Mouse (Mus musculus): ENCODE measurements around the gene Wdr27.
"Not testable (repeated sequence)": the region's sequence is repeated elsewhere in the genome, so short reads cannot be mapped to it uniquely, and the experiment has no call there.

The Wdr27 gene

DNA sequence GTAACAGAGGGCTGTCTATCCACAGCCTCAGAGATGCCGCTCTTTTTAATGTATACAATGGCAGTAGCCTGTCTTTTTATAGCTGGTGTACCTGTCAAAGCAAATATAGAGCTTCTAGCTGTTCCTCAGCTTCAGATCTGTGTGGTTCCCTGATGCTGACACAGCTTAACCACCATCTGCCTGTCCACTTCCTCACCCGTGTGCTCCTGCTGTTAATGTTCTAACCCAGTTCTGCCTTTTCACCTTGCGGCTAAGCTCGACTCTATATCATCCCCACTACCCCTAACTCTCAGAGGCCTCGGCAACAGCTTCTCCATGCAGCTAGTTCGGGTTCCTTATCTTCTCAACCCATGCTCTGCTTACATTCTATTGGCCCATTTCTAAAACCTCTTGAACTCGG, 12.3 kb downstream of the Wdr27 start:
- no peak for DNase-seq (ENCODE audit: low spot score)

DNA sequence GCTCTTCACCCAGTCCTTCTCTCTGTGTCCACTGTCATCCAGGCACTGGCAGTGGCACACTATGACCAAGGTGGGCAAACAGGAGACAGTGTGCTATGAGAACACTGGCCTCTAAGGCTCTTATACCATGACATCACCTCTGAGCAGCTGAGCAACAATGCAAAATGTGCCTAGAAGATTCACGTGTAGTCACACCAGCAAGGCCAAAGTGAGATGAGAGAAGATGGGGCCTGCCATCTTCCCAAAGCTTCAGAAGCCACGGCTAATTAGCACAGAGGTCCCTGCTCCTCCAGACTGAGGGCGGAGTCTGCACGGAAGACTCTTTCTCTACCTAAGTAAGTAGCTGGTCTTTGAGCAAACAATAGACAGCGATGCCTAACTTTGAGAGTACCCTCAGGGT, 14.3 kb downstream of the Wdr27 start:
- no peak for DNase-seq (ENCODE audit: low spot score)

DNA sequence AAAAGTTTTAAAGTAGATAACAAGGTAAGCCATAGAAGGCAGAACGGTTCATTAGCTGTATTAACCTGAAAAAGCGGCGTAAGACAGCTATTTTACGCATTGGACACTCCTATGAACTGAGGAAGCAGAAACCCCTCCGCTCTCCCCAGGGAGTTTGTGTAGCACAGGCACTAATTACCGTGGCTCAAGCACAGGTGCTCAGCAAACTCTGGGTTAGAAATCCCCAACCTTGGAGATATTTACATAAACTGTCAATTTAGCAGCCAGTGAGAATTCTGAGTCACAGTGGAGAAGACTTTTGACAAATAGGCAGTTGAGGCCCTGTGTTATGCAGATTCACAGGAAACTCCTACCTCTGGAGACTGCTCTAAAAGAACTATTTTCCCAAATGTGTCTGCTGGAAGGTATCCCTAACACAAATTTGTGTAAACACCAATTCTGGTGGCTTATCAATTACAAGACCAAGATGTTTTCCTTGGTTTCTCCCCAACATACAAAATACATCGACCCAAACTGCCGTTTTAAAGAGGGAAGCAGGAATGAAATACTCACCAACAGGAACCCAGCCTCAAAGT, 15.2 kb downstream of the Wdr27 start:
- DNase-seq (ENCODE audit: low spot score), result no peak

DNA sequence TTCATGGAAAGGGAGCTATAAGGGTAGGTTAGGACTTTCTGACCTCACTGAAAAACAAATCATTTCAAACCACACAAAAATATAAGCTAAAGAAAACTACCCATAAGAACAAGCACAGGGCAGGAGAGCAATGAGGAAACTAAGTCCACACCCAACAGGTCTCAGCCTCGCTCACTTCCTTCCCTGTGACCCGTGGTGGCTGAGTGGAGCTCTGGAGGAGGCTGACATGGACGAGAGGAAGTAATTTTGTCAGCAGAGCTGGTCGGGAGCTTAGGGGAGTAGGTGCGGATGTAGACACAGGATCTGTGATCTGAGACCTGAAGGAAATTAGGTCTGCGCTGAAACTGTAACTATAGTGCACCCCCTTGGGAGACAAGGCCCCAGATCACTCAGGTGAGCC, 21.4 kb downstream of the Wdr27 start:
- DNase-seq (ENCODE audit: low spot score), result no peak

DNA sequence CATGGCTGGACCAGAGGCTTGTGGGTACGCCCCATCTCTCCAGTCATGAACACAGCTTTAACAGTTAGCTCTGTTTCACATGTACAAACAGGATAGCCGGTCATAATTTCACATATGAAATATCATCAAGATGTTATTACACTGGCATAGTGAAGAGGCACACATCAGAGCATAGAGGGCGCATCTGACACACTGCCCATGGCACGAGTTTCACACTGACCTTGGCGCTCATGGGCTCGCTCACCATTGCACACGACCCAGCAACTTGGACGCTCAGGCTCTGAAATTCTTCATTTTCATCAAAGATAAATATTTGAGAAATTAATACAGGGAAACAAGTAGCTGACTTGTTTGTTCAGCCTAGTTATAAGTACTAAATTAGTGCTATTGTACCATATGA, 25.1 kb downstream of the Wdr27 start:
- no peak for DNase-seq (ENCODE audit: low spot score)

DNA sequence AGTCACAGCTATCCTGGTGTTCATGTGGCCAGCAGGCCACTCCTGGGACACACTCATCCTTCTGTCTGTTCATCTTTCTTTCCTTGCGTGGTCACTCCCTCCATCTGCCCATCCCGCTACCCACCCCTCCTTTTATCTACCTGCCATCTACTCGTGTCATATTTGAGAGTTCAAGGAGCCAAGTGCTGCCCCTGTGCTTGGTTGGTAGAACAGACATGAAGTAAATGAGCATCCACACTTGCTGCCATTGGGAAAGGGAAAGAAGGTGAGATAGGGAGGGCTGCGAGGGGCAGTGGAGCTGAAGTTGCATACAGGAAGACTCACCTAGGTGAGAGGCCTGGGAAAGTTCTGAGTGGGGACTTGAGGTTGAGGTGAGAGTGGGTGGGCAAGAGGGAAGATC, 28.6 kb downstream of the Wdr27 start:
- DNase-seq (ENCODE audit: low spot score), result no peak

DNA sequence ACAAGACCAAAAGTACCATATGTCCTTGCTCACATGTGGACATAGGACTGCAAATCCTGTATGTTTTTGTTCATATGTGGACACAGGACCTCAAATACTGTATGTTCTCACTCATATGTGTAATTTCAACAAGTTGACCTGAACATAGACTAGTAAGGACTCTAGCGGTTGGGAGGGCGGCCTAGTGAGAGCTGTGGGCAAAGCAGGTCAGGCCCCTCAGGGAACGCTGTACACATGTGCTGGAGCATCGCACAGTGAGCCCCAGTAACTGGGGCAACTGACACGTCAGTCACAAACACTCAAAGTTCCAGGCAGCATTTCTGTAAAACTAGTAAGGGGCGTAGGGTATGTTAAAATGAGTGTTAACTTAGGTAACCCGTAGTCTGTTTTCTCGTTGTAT, 30.0 kb downstream of the Wdr27 start:
- DNase-seq (ENCODE audit: low spot score), result no peak

DNA sequence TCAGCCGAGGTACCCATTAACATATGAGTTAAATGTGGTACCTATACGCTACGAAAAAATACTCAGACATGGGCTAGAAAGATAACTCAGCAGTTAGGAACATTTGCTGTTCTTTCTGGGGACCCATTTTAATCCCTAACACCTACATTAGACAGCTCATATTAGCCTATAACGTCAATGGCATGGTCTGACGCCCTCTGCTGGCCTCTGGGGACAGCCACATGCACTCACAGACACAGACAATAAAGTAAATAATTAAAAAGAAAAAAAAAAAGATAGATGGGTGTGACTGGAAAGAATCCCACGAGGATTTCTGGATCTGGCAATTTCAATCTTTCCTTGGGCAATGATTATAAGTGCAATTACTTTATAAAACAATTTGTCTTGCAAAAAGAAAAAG, 30.5 kb downstream of the Wdr27 start:
- DNase-seq (ENCODE audit: low spot score), result no peak

DNA sequence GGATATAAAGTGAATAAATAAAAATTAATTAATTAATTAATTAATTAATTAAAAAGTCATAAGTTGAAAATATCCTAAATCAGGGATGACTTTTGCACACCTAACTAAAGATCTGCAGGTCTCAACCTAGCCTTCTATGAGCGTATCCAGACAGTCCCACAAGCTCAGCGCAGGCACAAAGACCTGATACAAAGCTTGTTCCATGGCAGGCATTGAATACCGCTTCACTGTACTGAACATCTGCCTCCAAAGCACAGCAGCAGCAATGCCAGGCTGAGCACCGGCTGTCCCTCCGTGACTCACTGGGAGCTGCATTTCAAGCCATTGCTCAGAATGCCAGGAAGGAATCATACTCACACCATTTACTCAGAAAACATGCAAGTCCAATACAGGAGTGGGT, 32.2 kb downstream of the Wdr27 start:
- peak; percentile 21 for DNase-seq (ENCODE audit: low spot score)

DNA sequence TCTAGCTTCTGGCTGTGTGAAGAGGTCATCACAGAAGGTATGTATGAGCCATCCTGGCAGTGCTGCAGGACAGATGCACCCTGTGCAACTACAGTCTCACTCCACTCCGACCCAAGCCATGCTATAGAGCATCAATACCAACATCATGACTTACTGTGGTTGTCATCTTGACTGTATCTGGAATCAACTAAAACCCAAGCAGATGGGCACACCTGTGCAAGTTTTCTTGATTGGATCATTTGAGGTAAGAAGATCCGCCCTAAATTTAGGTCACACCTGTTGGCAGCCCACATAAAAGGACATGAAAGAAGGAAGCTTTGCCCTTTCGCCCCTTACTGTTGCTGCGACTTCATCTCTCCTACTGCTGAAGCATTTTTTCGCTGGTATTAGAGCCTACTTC, 33.6 kb downstream of the Wdr27 start:
- DNase-seq (ENCODE audit: low spot score), result no peak

DNA sequence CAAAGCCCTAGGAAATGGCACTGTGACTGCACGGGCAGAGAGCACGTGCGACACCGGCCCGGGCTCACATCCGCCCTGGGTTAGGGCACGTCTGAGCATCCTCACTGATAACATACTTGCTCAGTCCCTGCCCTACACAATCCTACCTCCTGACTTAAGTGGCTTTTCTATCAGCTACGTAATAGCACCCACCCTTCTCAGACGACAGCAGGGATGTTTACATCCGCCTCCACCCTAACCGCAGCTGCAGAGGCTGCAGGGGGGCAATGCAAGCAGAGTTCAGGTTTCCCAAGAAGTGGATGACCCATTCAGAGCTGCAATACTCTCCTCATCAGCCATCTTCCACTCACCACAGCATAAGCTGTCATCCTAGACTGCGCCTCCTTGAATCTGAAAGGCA, 35.8 kb downstream of the Wdr27 start:
- DNase-seq (ENCODE audit: low spot score), result no peak

DNA sequence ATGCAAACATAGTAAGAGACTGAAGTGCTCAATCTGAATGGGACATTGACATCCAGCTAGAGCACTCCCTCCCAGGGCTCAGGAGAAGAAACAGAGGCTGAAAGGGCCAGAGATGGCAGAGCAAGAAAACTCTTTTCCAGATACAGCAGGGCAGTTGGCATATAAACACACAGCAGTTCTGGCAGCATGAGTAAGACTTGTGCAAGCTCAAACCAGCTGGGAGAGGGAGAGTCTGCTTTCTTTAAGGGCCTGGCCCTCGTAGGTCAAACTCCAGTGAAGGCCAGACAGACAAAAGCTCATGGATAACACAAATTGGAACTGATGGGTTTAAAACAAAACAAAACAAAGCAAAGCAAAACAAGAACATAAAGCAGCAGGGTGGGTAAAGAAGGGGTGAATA, 36.3 kb downstream of the Wdr27 start:
- no peak for DNase-seq (ENCODE audit: low spot score)

DNA sequence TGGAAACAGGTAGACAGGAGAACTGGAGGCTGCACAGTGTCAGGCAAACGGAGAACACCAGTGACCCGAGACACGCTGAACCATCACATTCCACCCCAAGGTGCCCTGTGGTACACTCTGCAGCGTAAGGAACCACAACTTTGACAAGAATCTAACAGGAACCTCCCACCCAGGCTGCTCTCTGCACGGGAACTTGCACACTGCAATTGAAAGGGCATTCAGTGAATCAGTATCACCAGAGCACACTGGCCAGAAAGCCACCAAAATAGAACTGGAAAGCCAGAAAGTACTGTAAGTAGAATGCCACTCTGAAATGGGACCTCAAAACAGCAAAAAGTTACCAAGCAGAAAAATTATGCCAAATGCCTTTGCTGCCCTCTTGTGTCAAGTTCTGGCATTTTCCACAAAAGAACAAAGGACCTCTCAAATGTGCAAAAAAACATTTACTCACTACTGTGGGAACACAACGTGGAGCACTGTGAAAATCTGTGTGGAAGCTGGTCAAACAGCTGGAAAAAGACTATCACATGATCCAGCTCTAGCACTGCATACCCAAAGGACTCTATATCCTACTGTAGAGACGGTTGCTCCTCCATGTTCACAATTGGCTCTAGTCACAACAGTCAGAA, 38.2 kb downstream of the Wdr27 start:
- DNase-seq (ENCODE audit: low spot score), result peak; percentile 84

DNA sequence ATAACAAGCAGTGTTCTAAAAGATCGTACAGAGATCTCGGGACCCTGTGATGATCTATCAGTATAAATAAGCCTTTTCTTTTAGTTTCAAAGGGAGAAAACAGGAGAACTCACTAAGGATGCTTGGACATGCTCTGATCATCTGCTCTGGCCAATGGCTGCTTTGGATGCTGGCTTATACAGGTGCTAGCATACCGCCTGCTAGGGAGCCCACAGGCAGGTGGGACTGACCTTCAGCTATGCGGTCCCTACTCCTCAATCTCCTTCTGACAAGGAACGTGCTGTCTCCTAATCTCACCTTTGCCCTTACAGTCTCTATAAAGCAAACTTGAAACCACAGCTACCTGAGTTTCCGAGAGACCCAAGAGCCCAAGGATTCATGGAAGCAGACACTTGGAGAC, 38.8 kb downstream of the Wdr27 start:
- no peak for DNase-seq (ENCODE audit: low spot score)

DNA sequence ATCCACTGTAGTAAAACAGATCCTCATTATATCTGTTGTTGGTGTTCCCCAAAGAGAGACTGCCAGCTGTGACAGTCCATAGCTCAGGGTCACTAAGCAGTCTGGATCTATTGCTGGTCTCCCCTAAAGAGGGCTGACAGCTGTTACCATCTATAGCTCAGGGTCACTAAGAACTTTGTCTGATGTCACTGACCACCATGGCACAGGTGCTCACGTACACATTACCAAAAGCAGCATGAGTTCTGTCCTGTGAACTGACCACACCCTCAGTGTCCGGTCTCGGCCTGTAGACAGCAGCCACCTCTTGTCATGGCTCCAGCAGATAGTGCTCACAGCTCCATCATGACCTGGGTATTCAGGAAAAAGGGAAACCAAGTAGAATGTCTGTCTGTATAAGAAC, 39.7 kb downstream of the Wdr27 start:
- no peak for DNase-seq (ENCODE audit: low spot score)

DNA sequence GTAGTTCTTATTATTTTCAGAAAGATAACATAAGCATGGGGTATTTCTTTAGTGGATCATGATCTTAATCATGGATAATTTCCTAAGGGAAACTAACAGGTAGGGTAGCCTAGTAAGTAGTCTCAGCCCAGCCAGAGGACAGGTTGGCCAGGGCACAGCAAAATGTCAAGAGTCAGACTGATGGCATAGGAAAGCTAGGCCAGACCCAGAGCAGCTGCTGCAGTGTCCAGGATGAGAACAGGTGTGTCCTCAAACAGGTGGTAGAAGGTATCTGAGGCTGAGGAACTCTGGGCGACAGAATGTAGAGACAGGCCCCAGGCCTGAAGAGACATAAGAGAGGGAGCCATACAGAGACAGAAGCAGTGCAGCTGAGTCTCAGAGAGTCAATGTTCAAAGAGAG, 44.0 kb downstream of the Wdr27 start:
- DNase-seq (ENCODE audit: low spot score), result no peak

DNA sequence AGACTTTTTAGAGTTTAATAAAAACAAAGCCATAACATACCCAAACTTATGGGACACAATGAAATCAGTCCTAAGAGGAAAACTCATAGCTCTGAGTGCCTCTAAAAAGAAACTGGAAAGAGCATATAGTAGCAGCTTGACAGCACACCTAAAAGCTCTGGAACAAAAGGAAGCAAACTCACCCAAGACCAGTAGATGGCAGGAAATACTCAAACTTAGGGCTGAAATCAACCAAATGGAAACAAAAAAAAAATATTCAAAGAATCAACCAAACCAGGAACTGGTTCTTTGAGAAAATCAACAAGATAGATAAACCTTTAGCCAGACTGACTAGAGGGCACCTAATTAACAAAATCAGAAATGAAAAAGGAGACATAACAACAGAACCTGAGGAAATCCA, 47.9 kb downstream of the Wdr27 start:
- not testable (repeated sequence) for DNase-seq (ENCODE audit: low spot score)

DNA sequence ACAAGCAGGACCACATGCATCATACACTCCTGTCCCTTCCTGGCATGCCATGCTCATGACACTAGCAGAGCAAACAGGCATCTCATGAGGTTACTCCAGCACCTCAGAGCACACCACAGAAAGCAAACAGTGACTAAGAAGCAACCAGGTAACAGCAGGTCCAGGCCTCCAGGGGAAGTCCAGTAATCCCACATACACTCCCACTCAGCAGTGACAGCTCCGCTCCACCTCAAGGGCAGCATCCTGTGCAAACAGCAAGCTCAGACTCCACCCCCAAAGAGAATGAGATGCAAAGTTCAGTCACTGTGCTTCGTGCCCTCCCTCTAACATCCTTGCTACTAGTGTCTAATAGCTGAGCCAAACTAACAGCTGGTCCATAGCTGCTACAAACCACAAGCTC, 56.0 kb downstream of the Wdr27 start:
- DNase-seq (ENCODE audit: low spot score), result no peak

DNA sequence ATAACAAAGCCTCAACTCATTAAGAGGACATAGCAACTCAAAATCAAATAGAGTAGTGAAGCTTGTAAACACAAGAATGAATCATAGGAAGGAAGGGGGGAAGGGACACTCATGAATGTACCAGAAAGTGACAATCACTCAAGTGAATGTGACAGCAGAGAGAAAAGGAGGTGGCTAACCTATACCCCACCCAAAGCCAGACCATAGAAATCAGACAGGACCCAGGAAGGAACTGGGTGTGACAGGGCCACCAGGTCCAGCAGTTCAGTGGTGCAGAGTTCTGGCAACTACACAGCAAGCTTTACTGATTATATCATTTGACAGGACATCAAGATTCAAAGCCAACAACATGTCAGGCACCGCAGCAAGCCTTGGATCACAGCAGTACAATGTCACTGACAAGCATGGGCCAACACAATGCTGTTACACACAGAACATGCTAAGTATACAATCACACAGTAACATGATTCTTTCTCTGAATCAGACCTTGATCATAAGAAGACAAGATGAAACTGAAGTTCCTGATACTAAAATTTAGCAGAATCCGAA, 68.2 kb downstream of the Wdr27 start:
- DNase-seq (ENCODE audit: low spot score), result no peak

DNA sequence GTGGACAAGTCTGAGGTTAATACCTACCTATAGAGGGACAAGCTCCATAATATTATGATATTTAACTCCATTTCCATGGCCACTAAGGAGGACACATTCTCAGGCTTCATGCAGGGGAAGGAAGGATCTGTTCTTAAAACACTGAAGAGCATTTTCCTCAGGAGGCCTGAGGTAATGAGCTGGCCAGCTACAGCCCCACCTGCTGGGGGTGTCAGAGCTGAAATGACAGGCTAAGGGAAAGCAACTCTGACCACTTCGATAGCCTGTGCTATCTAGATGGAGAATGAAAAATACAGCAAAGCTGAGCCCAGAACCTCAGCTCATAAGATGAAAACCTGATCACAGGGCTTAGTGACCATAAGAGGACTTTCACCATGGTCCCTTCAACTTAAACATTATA, 82.7 kb downstream of the Wdr27 start:
- DNase-seq (ENCODE audit: low spot score), result no peak

DNA sequence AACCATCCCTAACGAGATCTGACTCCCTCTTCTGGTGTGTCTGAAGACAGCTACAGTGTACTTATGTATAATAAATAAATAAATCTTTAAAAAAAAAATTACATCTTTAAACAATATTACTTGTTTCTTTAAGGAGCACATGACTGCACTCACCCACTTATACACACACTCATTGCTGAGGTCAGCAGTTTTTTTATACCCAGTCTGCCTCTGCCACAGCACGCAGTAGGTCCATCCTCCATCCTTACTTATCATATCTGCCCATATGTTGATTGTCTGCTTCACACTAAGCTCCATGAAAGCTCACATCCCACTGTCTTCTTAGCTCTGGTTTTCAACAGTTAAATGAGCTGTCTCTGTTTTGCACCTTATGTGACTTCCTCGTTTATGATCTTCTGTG, 95.2 kb downstream of the Wdr27 start:
- DNase-seq (ENCODE audit: low spot score), result no peak

DNA sequence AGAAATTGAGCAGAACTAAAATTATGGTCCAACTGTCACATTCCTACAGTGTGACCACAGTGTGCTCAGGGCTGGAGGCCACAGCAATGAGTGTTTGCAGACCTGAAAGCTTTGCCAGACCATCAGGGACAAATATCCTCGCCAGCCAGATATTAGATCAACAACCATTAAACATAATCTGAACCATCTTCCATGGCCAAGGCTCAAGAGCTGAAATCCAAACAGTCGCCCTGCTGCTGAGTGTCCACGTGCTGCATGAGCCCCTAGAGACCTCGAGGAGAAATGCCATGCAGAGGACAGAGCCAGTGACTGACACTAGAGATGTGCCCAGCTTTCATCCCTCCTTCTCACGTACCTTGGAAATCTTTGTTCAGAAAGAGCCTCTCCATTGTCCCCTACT, 96.1 kb downstream of the Wdr27 start:
- no peak for DNase-seq (ENCODE audit: low spot score)

DNA sequence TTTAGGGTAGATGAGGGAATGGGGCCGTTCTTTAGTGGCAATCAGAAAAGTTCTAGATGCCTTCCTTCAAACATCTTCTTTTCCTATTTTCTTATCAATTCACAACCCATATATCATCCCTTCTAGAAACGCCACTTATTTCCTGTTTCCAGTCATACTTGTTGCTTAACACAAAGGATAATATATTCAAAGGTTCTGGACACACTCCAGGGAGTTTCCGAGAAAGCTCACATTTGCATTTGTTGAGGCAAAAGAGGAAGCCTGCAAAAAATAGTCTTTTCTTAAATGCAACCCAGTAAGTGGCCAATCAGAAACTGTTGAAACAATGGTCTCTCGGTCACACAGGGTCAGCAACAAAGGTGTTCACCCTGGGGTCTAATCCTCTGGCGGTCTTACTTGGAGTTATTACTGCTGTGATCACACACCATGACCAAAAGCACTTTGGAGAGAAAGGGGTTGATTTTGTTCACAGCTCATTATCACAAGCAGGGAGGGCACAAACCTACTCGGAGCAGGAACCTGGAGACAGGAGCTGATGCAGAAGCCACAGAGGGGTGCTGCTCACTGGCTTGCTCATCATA, 116.2 kb downstream of the Wdr27 start:
- DNase-seq (ENCODE audit: low spot score), result no peak

DNA sequence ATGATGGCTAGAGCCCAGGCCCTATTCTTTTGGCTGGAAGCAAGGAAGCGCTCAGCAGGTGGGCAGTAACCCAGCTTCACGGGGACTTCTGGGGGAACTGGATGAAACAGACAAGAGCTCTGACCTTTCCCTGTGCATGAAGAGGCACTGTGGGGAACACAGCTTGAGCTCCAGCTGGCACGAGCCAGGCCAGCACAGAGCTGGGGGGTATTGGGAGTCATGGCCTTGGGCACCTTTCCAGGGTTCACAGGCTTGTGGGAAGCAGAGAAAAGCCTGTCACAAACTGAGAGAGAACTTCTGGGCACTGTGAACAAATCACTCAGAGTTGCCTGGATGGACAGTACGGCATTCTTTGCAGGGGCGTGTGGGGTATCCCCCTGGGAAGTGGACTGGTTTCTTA, 118.0 kb downstream of the Wdr27 start:
- peak; percentile 17 for DNase-seq (ENCODE audit: low spot score)

Measured in layer of hippocampus, adult 11-12 months (tissue).